Mouse (Mus musculus): ENCODE measurements at regions not wholly inside any gene's neighbourhood (a gene's known extent, or its start where the extent isn't known, plus 50 kb on each side); places are given as distances from the start of the nearest gene placed in this dataset.

DNA sequence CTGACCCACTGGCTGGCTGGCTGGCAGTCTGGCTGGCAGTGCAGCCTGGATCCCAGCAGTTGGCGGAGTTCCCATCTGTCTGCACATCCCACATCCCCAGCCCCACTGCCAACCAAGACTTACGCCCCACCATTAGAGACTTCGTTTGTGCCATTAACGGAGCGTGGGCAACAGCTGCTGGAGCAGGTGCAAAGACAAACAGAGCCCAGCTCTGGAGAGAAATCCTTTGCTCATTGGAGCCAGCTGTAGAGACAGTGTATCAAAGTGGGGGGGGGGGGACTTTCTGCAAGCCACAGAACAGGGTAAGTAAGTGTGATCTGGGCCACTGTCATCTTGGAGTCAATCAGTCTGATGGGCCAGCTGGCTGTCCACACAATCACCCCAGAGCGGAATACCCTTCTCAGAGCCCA, 52.3 kb downstream of the Rplp1 start:
- peak; percentile 90 to 93 for DNase-seq

DNA sequence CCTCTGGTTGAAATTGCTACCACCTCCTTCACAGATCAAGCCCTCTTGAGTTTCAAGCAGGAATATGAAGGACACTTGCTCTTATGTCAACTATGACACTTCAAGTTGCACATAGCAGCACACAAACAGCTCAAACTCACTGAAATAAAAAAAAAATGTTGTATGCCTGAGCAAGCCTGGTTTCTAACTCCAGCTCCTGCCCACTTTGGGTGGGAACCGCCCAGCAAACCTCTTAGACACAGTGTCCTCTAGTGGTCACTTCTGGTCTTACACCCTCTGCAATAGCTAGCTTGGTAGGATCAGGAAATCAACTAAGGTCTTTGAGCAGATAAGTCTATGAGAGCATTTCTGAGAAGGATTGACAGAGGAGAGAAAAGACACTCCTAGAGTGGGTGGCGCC, 54.2 kb downstream of the Rplp1 start:
- peak; percentile 84 to 92 for DNase-seq

DNA sequence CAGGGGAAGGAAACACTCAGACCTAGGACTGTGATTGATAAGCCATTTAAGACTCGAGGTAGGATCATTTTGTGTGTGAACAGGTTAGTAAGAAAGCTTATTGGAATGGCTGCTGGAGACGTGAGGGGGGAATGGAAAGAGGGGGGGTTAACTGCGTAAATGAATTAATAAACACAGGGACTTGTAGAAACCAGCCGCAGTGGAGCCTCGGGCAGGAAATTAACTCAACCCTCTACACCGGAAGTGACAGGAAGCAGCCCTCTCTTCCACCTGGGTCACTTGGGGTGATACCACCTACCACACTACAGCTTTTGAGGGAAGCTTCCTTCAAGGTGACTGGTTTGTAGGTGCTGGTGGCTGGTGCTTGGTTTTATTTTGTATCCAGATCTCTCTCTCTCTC, 54.9 kb downstream of the Rplp1 start:
- no peak for DNase-seq

DNA sequence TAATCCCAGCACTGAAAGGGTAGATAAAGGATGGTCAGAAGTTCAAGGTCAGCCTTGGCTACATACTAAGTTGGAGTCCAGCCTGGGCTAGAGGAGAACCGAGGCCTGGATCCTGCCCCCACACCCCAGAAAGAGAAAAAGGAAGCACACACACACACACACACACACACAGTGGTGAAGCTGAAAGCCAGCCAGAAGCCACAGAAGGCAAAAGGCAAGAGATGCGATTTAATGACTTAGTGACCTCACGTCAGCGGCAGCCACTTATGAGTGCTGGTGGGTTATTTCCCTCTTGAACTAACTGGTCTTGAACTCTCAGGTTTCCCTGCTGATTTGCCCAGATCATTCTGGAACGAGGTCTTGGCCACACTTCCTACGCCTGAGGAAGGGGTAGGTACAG, 56.5 kb downstream of the Rplp1 start:
- DNase-seq, result no peak

DNA sequence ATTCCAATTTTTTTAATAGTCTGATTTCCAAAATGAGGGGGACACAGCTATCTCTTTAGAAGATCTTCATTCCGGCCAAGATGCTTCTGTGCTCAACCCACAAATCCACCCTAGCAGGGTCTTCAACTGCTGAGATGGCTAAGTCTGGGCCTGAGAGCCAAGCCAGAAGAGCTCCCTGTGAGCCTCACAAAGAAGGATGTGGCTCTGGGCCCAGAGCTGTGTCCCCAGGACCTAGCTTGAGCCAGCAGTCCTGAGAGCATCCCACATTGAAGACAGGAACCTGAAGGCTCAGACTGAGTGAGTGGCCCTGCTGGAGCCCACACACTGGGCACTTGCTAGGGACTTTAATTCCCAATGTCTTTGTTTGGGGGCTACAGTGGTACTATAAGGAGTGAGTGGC, 57.7 kb downstream of the Rplp1 start:
- peak; percentile 53 to 75 for DNase-seq

DNA sequence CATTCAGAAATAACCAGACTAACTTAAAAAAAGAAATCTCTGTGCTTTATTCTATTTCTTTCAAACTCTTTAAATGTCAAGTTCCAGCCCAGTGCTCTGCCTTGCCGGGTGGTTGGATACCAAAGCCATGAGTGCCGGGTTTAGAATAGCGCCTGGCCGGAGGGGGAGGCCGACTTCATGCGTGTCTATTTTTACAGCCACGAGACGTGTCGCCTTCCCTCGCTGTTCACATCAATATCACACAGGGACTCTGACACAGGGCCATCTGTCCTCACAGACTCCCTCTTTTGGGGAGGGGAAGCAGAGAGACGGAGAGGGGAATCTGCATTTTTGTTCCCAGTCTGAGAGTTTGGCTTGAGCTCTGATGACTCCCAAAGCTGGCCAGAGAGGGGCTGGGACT, 58.7 kb downstream of the Rplp1 start:
- peak; percentile 58 to 75 for DNase-seq

DNA sequence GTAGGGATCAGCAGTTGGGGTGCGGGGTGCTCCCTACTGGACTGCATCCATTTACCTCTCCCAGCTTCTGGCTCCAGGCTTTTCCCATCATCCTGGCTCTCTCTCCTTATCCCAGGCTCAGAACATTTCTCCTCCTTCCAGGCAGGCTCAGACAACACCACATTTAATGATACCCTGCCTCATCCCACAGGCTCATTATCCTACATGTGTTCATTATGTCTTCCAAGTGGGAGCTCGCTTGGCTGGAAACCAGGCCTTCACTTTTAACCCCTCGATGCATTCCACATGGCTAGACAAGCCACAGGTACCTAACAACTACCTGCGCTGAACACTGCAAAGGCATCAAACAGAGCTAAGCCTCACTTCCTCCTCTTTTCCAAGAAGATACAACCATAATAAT, 60.5 kb downstream of the Rplp1 start:
- DNase-seq, result no peak

DNA sequence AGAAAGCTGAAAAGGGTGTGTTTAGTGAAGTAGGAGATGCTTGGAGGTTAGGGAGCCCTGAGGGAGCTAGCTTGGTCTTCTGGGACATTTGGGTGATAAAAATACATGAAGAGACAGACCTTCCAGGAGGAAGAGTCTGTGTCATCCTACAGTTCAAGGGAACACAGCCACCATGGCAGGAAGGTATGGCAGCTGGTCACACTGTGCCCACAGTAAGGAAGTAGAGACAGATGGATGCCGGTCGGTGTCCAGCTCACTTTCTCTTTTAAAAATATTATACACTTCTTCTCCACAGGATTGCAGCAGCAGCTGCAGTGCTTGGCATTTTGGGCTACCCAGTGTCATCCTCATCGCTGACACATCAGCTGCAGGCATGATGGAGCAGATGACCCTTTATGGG, 63.0 kb downstream of the Rplp1 start:
- peak; percentile 40 to 53 for DNase-seq

DNA sequence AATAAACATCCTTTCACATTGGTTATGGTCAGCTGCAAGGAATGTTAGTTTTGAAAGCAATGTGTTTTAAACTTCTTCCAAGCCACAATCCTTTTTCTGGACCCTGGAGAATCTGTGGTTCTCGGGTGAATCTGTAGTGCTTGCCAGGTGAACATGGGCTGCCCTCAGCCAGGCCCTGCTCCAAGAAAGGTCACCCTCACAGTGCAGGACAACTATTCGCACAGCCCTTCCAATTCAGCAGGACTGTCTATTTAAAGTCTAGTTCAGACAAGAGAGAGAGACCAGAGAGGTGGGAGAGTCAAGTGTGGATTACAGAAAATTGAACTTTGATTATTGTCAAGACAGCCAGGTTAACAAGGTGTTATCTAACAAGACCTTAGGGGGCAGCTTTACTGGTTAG, 65.9 kb downstream of the Rplp1 start:
- DNase-seq, result no peak

DNA sequence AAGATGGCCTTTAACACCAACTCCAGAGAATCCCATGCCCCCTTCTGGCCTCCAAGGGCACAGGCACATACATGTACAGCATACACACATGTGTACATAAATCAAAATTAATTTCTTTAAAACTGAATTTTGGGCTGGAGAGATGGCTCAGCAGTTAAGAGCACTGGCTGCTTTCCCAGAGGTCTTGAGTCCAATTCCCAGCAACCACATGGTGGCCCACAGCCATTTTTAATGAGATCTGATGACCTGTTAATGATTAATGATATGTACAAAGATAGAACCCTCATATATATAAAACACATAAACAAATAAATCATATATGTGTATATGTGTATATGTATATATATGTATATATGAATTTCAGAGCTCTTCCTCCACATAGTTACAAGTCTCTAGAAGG, 66.8 kb downstream of the Rplp1 start:
- no peak for DNase-seq

DNA sequence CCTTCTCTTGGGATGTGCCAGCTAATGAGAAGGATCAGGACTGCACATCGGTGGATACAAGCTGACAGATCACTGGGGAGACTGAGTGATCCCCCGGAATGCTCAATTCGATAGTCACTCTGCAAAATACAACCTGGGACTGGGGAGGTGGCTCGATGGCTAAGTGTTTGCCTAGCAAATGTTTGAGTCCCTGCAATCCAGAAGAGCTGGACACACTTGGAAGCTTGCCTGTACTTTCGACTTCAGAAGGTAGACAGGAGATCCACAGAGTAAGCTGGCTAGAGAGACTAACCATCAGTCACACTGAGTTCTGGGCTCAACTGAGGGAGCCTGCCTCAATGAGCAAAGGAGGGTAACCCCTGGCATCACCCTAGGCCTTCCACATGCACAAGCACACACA, 69.7 kb downstream of the Rplp1 start:
- no peak for DNase-seq

DNA sequence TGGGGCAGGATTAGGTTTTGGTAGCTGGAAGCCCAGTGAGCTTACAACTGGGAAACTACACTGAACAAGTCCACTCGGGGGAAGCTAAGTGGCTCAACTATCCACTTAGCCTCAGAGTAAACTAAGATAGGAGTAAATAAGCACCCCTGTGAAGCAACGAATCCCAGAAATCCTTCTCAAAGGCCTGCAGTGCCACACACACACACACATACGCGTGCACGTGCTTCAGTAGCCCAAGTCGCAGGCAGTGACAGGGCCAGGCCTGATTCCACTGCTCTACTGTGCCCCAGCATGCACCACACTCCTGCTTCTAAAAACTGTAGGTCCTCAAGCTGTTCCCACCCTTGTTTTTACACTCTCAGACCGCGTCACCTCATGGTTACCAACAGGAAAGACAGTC, 70.2 kb downstream of the Rplp1 start:
- no peak for DNase-seq

DNA sequence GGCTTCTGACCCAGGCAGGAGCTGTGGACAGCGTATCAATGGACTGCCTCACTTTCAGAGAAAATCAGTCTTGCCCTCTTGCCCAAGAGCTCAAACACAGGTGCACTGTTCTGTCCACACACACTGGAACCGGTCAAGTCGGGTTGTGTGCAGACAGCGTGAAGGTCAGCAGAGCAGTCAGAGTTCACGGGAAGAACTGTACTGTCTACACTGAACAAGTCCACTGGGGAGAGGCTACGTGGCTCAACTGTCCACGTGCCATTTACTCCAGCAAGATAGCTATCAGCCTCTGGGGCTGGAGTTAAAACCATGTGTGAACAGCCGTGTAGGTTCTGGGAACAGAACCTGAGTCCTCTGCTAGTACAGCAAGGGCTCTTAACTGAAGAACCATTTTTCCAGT, 70.8 kb downstream of the Rplp1 start:
- DNase-seq, result no peak

DNA sequence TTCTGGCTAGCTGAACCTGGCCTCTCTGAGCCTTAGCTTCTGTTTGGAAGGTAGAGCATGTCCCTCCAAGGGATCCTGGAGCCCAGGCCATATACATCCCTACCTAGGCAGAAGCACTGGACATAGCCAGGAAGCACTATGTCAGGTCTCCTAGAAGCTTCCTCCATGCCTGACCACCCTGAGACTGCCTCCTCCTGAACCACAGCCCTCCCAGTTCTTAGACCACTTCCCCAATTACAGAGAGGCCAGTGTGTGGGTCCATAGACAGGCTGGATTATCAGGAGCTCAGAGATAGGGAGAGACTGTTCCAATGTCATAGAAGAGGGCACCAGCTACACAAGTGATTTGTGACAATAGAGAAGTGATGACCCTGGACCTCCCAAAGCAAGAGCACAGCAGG, 72.0 kb downstream of the Rplp1 start:
- DNase-seq, result no peak

DNA sequence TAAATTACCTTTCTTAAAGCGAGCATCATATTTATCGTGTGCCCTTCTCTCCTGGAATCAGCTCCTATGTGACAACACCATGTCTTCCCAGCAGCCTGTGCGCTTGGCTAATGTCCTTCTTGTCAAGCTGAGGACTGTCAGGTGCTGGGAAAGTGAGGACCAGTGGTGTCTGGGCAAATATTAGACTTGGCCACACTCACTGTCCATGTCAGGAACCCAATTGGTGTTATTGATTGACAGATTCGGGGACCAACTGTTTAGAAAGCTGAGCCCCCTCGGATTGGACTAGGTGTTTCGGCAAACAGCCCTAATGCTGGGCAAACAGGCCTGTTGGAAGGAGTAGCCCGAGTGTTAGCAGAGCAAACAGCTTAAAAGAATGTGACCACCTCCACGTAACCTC, 73.1 kb downstream of the Rplp1 start:
- DNase-seq, result no peak

DNA sequence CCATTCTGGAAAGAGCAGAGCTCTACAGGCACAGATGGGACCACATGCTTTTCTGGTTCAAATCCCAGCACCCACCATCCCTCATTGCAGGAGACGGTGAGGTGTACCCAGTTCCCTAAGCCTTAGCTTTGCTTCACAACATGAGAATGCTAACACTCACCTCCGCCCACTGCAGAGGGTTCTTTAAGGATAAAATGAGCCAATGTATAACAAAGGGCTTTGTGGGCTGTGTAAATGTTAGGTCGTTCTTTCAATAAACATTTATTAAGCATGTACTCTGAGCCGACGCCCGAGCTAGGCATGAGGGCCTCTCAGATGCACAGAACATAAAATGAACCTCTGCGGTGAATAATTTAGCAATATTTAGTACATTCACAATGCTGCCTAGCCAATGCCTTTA, 74.0 kb downstream of the Rplp1 start:
- DNase-seq, result no peak

DNA sequence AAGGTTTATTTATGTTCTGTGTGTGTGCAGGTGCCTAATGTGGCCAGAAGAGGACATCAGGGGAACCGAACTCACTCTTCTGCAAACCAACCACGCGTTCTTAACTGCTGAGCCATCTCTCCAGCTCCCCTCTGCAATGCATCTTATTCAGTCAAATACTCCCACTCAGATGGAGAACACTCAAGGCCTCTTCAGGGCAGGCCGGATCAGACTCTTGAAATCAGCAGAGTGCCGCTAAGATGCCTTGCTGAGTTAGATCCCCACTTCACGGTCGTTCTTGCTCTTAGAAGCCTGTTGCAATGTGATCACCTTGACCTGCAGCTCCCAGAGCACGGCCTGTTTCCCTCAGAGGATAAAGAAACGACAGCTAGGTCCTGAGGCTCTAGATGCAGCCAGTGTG, 81.1 kb downstream of the Rplp1 start:
- no peak for DNase-seq

DNA sequence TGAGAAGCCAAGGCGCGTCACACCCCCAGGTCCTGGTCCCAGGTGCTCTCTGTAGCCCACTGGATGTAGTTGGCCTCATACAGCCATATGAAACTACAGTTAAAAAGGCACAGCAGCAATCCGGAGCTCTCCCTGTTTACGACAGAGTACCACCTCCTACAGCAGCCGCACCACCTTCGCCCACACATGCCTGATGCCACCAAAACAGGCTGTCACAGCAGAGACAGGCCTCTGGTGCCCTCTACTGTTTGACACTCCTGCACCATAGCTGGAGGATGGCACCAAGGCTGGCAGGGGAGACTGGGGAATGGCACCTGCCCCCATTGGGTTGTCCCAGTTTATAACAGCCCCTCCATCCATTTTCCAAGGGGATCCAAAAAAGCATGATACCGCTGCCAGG, 84.1 kb downstream of the Rplp1 start:
- DNase-seq, result peak; percentile 94 to 95

DNA sequence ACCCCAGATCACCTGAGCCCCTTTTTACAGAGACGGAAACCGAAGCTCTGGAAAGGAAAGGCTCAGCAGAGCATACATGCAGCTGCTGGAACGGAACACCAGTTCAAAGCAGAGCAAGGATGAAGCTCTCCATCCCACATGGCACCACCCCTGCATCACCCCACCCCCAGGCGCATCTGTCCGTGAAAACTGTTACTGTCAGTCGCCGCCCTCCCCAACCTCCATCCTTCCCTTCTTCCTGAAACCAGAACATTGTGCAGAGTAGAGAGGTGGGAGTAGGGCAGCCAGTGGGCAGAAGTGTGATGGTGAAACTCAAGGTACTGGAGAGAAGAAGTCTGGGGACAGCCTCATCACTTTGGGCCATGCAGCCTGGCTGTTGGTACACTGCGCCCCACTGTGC, 84.6 kb downstream of the Rplp1 start:
- DNase-seq, result no peak

DNA sequence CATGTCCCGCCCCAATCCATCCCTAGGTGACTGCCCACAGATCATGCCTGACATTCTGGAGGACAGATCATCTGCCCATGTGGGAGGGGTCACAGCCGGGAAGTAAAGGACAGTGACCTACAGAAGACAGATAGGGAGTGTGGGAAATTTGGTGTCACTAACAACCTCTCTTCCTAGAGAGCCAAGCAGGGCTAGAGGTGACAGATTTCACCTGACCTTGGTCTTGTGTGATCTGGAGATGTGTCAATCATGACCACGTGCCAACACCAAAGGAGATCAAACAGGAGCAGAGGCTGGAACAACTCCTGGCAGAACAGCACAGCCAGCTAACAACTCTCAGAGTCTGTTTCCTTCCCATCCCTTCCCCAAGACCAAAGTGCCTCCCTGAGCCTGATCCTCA, 85.0 kb downstream of the Rplp1 start:
- no peak for DNase-seq

DNA sequence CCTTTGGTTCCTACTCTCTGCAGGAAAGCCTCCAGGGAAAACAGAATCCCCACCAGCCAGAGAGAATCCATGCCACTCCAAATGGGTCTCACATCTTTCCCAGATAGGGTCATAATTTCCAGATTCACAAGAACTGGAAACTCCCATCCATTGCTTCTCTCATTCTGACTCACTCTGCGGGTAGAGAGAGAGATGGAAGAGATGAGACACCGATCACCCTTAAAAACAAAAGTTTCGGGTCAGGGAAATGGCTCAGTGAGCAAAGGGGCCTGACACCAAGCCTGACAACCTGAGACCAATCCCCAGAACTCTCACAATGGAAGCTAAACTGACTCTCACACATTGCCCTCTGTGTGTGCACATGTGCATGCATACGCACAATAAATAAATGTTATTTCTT, 86.6 kb downstream of the Rplp1 start:
- DNase-seq, result no peak

DNA sequence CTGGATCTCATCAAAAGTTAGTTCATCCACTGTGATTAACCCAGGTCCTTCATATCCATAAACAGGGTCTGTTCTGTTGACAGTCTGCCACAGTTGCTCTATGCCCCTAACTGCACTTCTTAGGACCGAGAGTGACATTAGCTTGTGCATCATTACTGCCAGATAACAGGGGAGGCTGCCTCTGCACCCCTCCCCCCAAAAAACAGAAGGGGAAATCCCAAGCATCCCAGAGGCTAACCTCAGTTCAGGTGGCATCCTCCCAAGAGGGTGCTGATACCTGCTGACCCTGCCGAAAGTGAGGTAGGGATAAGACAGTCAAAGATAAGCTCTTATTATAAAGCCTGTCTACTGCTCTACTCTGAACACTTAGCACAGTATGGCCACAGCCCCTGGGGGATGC, 87.3 kb downstream of the Rplp1 start:
- no peak for DNase-seq

DNA sequence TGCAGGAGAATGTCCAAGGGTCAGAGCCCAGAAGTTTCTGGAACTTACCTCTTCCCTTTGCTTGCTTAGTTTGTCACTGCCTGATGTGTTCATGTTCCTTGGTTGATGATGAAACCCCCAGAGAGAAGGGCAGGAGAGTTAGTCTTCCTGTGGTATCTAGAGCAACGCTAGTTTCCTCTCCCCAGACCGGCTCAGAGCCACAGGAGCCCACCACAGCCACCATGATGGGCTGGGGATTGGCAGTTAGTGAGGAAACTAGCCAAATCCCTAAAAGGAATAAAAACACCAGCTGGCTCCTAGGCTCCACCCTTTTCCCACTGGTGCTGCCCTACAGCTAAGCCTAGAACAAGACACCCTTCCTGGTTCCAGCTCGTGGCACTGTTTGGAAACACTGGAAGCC, 87.9 kb downstream of the Rplp1 start:
- DNase-seq, result no peak

DNA sequence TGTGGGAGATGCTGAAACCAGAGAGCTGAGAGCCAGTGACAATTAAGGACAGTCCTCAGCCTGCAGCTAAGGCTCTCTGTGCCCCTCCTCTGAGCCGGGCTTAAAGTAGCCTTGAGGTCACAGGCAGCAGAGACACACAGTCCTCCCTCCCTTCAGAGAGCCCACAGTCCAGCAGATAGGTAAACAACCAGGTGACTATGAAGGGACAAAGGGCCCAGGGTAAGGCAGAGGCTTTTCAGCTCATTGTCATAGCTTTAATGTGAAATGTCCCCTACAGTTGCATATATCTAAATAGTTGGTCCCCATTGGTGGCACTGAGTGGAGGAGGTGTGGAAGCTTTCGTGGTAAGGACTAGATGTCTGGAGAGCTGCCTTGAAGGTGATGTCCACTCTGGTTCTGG, 88.5 kb downstream of the Rplp1 start:
- no peak for DNase-seq

DNA sequence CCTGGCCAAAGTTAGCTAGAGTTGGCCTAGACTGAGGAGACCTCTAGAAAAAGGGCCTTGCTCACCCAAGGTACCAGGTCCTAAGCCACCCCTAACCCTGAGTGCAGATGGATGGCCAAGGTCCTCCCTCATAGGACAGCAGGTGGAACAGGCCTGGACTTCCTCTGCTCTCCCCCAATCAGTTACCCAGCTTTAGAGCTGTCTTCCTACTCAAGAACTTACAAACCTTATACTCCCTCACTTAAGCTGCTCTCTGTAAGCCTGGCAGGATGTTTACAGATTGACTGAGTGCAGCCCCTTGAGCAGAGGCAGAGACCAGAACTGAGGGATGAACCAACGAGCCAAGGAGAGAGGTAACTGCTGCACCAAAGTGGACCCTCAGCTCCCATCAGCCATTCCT, 94.5 kb downstream of the Rplp1 start:
- no peak for DNase-seq

DNA sequence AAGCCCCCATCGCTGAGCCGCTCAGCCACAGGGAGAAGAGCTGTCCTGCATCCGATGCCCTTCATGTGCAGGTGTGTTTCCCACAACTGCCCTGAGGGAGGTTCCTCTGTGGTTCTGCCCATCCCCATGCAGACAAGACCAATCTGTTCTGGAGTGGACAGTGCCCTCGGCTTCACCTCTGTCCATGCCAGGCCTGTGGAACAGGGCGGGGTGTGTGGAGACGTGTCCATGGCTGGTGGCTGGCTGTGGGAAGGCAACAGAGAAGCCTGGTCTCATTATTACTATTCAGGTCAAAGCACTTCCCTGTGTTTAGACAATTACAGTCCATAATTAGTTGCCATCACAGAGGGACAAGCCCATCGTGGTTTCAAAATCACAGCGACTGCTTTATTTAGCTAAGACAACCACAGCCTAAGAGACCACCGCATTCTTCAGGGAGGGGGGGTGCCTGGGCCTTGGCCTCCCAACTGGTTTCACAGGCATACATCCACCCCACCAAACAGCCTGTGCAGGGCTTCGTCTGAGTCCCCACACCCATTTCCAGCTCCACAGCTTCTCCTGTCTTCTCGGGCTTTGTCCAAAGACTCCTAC, 97.7 kb downstream of the Rplp1 start:
- DNase-seq, result no peak

Data from cerebellum, postnatal 10 days (tissue).